Mouse (Mus musculus) kidney, postnatal 0 days (tissue): ENCODE results near the gene Csf2rb. TPM values are rescaled to one million over a fixed set of nuclear protein-coding genes. Genes with fewer than 3 reads are reported as not detected.
"Not testable (repeated sequence)": the region's sequence is repeated elsewhere in the genome, so short reads cannot be mapped to it uniquely, and the experiment has no call there.

Experiments
- ATAC-seq: fragments of 200-750 bp; cut with Nextera tagmentation; replicated peaks from 2 replicates; pipeline ENCODE4 v1.8.0; 2017; ENCODE audit warnings: low read depth, moderate number of reproducible peaks, moderate TSS enrichment, moderate library complexity; ENCODE audit not compliant: low FRiP score
- DNase-seq: peaks from one replicate; pipeline ENCODE4 v3.0.0-alpha.2; 2016; ENCODE audit warnings: low spot score
- H3K27ac ChIP-seq: fragments of 300-500 bp; sonication (generic); 2 replicates; pipeline ENCODE4 v1.5.1; 2014; ENCODE audit warnings: mild to moderate bottlenecking
- H3K27me3 ChIP-seq: fragments of 300-500 bp; sonication (generic); 2 replicates; pipeline ENCODE4 v1.6.1; 2014; ENCODE audit warnings: low read length, mixed read lengths; ENCODE audit not compliant: insufficient read depth
- H3K36me3 ChIP-seq: fragments of 300-500 bp; sonication (generic); 2 replicates; pipeline ENCODE4 v1.6.1; 2014; ENCODE audit warnings: low read length, mixed read lengths; ENCODE audit not compliant: insufficient read depth
- H3K4me1 ChIP-seq: fragments of 300-500 bp; sonication (generic); replicated peaks from 2 replicates; pipeline ENCODE4 v1.6.1; 2014; ENCODE audit warnings: antibody characterized with exemption, low read length, mixed read lengths; ENCODE audit not compliant: insufficient read depth
- H3K4me2 ChIP-seq: fragments of 300-500 bp; sonication (generic); 2 replicates; pipeline ENCODE4 v1.6.1; 2014; ENCODE audit warnings: mild to moderate bottlenecking, low read length, moderate library complexity, mixed read lengths
- H3K4me3 ChIP-seq: fragments of 300-500 bp; sonication (generic); replicated peaks from 2 replicates; pipeline ENCODE4 v1.5.1; 2014; ENCODE audit warnings: low read depth, low read length
- H3K9ac ChIP-seq: fragments of 300-500 bp; sonication (generic); 2 replicates; pipeline ENCODE4 v1.6.1; 2014; ENCODE audit warnings: low read depth, low read length
- H3K9me3 ChIP-seq: fragments of 300-500 bp; sonication (generic); replicated peaks from 2 replicates; pipeline ENCODE4 v1.6.1; 2016; ENCODE audit warnings: low read length, inconsistent platforms, mixed read lengths
- CTCF ChIP-seq: IDR thresholded peaks from 2 replicates; pipeline ENCODE4 v1.5.1; 2016; ENCODE audit warnings: antibody characterized with exemption, low read depth, mild to moderate bottlenecking, moderate library complexity
- WGBS: fragments of 180-500 bp; shearing (Covaris S2); extraction: QIAGEN DNeasy Blood & Tissue Kit; methylation state at CpG from one replicate; pipeline ENCODE4 v1.1.7; 2014; 5-methylcytosine and 5-hydroxymethylcytosine counted together
- polyA plus RNA-seq: library from polyadenylated mRNA; unstranded; fragments of >200 nt; fragmentation: Nextera tagmentation; extraction: Ambion mirVana; gene quantifications from 2 replicates; pipeline ENCODE4 v1.2.1, GENCODE M21; 2015

Gene Csf2rb
- polyA plus RNA-seq = 1.1 and 1.8 TPM in 2 replicates

- Histone ChIP-seq H3K4me1 (no peaks in the 10 kb centered on the region), H3K36me3 (no peaks in the 10 kb centered on the region), H3K9ac (no peak within 1 kb of the TSS), H3K27me3 (no peaks in the 10 kb centered on the region), H3K9me3 (no peaks in the 10 kb centered on the region), H3K27ac (no peak within 1 kb of the TSS), H3K4me2 (no peak within 1 kb of the TSS), H3K4me3 (no peak within 1 kb of the TSS)
- WGBS = 73% methylated on average over 11 of the region's 11 CpGs
- ATAC-seq (no peak), DNase-seq (peak; percentile 14)
- TF ChIP-seq CTCF = no peak
These were observed at the start of gene Csf2rb for GRCm38 (mm10) chr15:78325671-78326339. TSS of gene Csf2rb (plus strand) at chr15:78325752.

GRCm38 (mm10) chr15:78278308-78278707 lies 47.2 kb upstream of the Csf2rb start:
- WGBS = 74% methylated on average over 2 of the region's 2 CpGs

GRCm38 (mm10) chr15:78287941-78288340 lies 37.6 kb upstream of the Csf2rb start:
- Histone ChIP-seq H3K36me3 (no peaks in the 10 kb centered on the region), H3K4me1 (no peaks in the 10 kb centered on the region), H3K4me2 (no peak overlapping the region), H3K27ac (no peak overlapping the region), H3K4me3 (no peak overlapping the region), H3K9me3 (no peaks in the 10 kb centered on the region), H3K9ac (no peak overlapping the region), H3K27me3 (no peaks in the 10 kb centered on the region)
- DNase-seq (no peak), ATAC-seq (no peak)
- 80% methylated on average over 5 of the region's 5 CpGs for WGBS
- no peak for TF ChIP-seq CTCF

More at GRCm38 (mm10) chr15:78278308-78278707, 47.2 kb upstream of the Csf2rb start:
- Histone ChIP-seq H3K4me2 (no peak overlapping the region), H3K36me3 (no peaks in the 10 kb centered on the region), H3K27me3 (no peaks in the 10 kb centered on the region), H3K4me1 (no peaks in the 10 kb centered on the region), H3K9ac (no peak overlapping the region), H3K4me3 (no peak overlapping the region), H3K9me3 (no peaks in the 10 kb centered on the region), H3K27ac (no peak overlapping the region)
- no peak for TF ChIP-seq CTCF
- DNase-seq (no peak), ATAC-seq (no peak)

GRCm38 (mm10) chr15:78289775-78290174 lies 35.8 kb upstream of the Csf2rb start:
- H3K4me3 ChIP-seq, ATAC-seq, H3K9ac ChIP-seq, H3K4me2 ChIP-seq, H3K36me3 ChIP-seq, H3K27ac ChIP-seq, H3K4me1 ChIP-seq, H3K27me3 ChIP-seq, H3K9me3 ChIP-seq: not testable (repeated sequence)
- DNase-seq = peak; percentile 31
- WGBS = 11% methylated on average over 4 of the region's 5 CpGs

- ATAC-seq, H3K9me3 ChIP-seq, H3K4me1 ChIP-seq, H3K9ac ChIP-seq, H3K27ac ChIP-seq, H3K36me3 ChIP-seq, H3K27me3 ChIP-seq, DNase-seq, H3K4me2 ChIP-seq, H3K4me3 ChIP-seq: not testable (repeated sequence)
- 5% methylated on average over 2 of the region's 2 CpGs for WGBS
These were observed 32.3 kb upstream of the Csf2rb start for GRCm38 (mm10) chr15:78293228-78293627.

GRCm38 (mm10) chr15:78293716-78294115 lies 31.8 kb upstream of the Csf2rb start:
- no peaks in the 10 kb centered on the region for H3K27me3 ChIP-seq
- no peak overlapping the region for H3K4me2 ChIP-seq
- no peaks in the 10 kb centered on the region for H3K36me3 ChIP-seq
- ATAC-seq = no peak
- H3K4me1 ChIP-seq = no peaks in the 10 kb centered on the region
- no peak overlapping the region for H3K9ac ChIP-seq
- WGBS = 89% methylated on average over 4 of the region's 4 CpGs
- H3K27ac ChIP-seq = no peak overlapping the region
- no peak for DNase-seq
- H3K4me3 ChIP-seq = no peak overlapping the region
- H3K9me3 ChIP-seq = no peaks in the 10 kb centered on the region
- TF ChIP-seq CTCF = no peak

GRCm38 (mm10) chr15:78298558-78298957 lies 27.0 kb upstream of the Csf2rb start:
- TF ChIP-seq CTCF = no peak
- H3K27me3 ChIP-seq = no peaks in the 10 kb centered on the region
- no peaks in the 10 kb centered on the region for H3K4me1 ChIP-seq
- no peak overlapping the region for H3K4me3 ChIP-seq
- no peak overlapping the region for H3K27ac ChIP-seq
- WGBS = 63% methylated on average over 1 of the region's 1 CpGs
- H3K36me3 ChIP-seq = no peaks in the 10 kb centered on the region
- ATAC-seq = no peak
- no peak overlapping the region for H3K4me2 ChIP-seq
- H3K9ac ChIP-seq = no peak overlapping the region
- no peak for DNase-seq
- H3K9me3 ChIP-seq = no peaks in the 10 kb centered on the region
